Mouse (Mus musculus): Measurements from ENCODE around the gene Ms4a3. TPM values are rescaled to one million over a fixed set of nuclear protein-coding genes. Genes with fewer than 3 reads are reported as not detected.

Gene Ms4a3
- not detected in 2 replicates for polyA plus RNA-seq (2015; fragmentation: Nextera tagmentation; extraction: Ambion mirVana)

DNA sequence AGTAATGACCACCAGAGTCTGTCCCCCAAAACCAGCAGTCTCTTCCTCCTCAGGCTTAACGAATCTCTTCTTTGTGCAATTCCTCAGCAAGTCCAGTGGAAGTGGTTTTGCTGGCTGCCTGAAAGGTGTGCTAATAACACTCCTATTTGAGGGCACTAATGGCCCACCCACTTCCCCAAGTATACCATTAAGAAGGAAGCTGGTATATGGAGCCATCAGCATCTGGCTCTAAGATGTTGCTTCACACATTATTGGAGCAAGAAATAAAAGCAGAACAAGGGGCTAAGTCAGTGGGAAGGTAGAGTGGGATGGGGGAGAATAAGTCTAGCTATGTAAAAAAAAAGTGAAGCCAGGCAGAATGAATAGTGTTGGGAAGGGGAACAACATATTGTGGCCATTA lies at the start of gene Ms4a3:
TSS of gene Ms4a3 (minus strand) at position 120 of the 400 bp plus-strand sequence.
- Histone ChIP-seq H3K4me3 (no peak within 1 kb of the TSS), H3K27me3 (no peaks in the 10 kb centered on the region), H3K27ac (replicated peaks) (no peak within 1 kb of the TSS), H3K4me2 (no peak within 1 kb of the TSS), H3K9ac (no peak within 1 kb of the TSS), H3K9me3 (no peaks in the 10 kb centered on the region), H3K4me1 (replicated peaks) (no peaks in the 10 kb centered on the region), H3K36me3 (no peaks in the 10 kb centered on the region)
- WGBS, result 69% methylated on average over 1 of the region's 1 CpGs
- no peak for ATAC-seq (ENCODE audit: low FRiP score, low read depth)

DNA sequence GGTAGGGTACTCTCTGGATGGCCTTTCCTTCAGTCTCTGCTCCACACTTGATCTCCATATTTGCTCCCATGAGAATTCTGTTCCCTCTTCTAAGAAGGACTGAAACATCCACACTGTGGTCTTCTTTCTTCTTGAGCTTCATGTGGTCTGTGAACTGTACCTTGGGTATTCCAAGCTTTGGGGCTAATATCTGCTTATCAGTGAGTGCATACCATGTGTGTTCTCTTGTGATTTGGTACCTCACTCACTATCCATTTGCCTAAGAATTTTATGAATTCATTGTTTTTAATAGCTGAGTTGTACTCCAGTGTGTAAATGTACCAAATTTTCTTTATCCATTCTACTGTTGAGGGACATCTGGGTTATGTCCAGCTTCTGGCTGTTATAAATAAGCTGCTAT lies 20.9 kb upstream of the Ms4a3 start:
- Histone ChIP-seq H3K27ac (replicated peaks) (no peak overlapping the region), H3K27me3 (no peaks in the 10 kb centered on the region), H3K4me3 (no peak overlapping the region), H3K36me3 (no peaks in the 10 kb centered on the region), H3K9ac (no peak overlapping the region), H3K4me1 (replicated peaks) (no peaks in the 10 kb centered on the region), H3K9me3 (no peaks in the 10 kb centered on the region), H3K4me2 (no peak overlapping the region)
- ATAC-seq (ENCODE audit: low FRiP score, low read depth), result no peak

DNA sequence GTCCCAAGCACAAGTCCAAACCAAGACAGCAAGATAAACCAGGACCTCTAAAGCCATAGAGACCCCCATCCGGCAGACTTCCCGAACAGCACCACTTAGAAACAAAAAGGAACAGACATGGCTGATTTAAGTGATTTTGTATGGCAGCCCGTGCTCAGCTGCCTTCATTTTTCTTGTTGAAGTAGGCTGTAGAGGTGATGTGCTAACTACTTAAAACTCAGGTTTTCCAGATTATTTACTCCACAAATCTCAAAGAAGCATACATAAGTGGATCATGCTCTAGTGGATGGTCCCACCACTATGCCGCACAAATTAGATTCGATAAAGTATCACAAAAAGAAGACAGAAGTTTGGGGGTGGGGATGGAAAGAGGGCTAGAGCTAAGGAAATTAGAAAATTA lies 19.8 kb upstream of the Ms4a3 start, which contains the start of gene Oosp2:
TSS of gene Oosp2 (minus strand) at position 101 of the 400 bp plus-strand sequence.
- no peak for ATAC-seq (ENCODE audit: low FRiP score, low read depth)

DNA sequence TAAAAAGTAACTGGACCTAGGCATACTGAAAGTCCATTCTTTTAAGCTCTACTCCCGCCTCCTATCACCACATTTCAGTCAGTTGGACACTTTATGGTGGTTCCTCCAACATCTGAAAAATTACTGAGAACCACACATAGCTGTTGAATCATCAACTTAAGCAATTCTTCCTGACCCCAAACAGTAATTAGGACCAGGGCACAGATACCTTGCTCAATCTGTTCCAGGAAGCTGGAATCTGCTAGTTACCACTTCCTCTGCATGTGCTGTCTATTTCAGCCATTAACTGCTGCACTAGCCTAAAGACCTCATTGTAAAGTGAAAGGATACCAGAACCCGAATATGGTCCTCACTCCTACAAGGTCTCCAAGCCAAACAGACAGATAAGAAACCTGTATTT lies 18.5 kb upstream of the Ms4a3 start:
- Histone ChIP-seq H3K9me3 (no peaks in the 10 kb centered on the region), H3K4me2 (no peak overlapping the region), H3K36me3 (no peaks in the 10 kb centered on the region), H3K4me1 (replicated peaks) (no peaks in the 10 kb centered on the region), H3K4me3 (no peak overlapping the region), H3K27ac (replicated peaks) (no peak overlapping the region), H3K9ac (no peak overlapping the region), H3K27me3 (no peaks in the 10 kb centered on the region)
- no peak for ATAC-seq (ENCODE audit: low FRiP score, low read depth)
- 76% methylated on average over 2 of the region's 2 CpGs for WGBS

More for the DNA sequence above, 19.8 kb upstream of the Ms4a3 start, which contains the start of gene Oosp2:
- Histone ChIP-seq H3K4me2 (no peak within 1 kb of the TSS), H3K36me3 (no peaks in the 10 kb centered on the region), H3K27ac (replicated peaks) (no peak within 1 kb of the TSS), H3K9ac (no peak within 1 kb of the TSS), H3K27me3 (no peaks in the 10 kb centered on the region), H3K9me3 (no peaks in the 10 kb centered on the region), H3K4me1 (replicated peaks) (no peaks in the 10 kb centered on the region), H3K4me3 (no peak within 1 kb of the TSS)
- 90% methylated on average over 5 of the region's 5 CpGs for WGBS

GRCm38 (mm10) chr19:11649564-11649963 lies 8.9 kb upstream of the Ms4a3 start:
- ATAC-seq (ENCODE audit: low FRiP score, low read depth), result no peak
- Histone ChIP-seq H3K4me2 (no peak overlapping the region), H3K4me3 (no peak overlapping the region), H3K27me3 (no peaks in the 10 kb centered on the region), H3K9me3 (no peaks in the 10 kb centered on the region), H3K4me1 (replicated peaks) (no peaks in the 10 kb centered on the region), H3K27ac (replicated peaks) (no peak overlapping the region), H3K36me3 (no peaks in the 10 kb centered on the region), H3K9ac (no peak overlapping the region)
- 81% methylated on average over 4 of the region's 4 CpGs for WGBS

- 88% methylated on average over 3 of the region's 3 CpGs for WGBS
- no peak overlapping the region for H3K9ac ChIP-seq
- H3K4me2 ChIP-seq, result no peak overlapping the region
- H3K4me3 ChIP-seq, result no peak overlapping the region
- no peaks in the 10 kb centered on the region for H3K4me1 ChIP-seq (replicated peaks)
- no peaks in the 10 kb centered on the region for H3K9me3 ChIP-seq
- ATAC-seq (ENCODE audit: low FRiP score, low read depth), result no peak
- H3K27ac ChIP-seq (replicated peaks), result no peak overlapping the region
- no peaks in the 10 kb centered on the region for H3K36me3 ChIP-seq
- no peaks in the 10 kb centered on the region for H3K27me3 ChIP-seq
Measured at GRCm38 (mm10) chr19:11646166-11646565, 5.5 kb upstream of the Ms4a3 start.

DNA sequence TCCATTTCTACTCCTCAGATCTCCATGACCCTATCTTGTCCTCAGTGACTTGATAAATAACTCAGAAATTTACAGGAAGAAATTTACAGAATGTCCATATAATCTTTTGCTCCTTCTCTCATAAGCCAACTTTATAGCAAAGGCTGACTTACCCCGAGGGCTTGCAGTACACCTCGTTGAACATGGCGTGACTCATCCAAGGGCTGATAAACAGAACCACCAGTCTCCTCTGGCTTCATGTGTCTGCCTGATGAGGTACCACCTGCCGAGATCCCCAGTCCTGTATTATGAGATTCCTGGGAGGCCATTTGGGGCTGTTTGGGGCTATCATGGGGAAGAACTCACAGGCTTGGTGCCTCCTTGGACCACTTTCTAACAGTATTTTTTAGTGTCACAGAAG lies 1.6 kb downstream of the Ms4a3 start:
- H3K36me3 ChIP-seq, result no peaks in the 10 kb centered on the region
- H3K27ac ChIP-seq (replicated peaks), result no peak overlapping the region
- H3K4me2 ChIP-seq, result no peak overlapping the region
- no peak overlapping the region for H3K4me3 ChIP-seq
- no peaks in the 10 kb centered on the region for H3K27me3 ChIP-seq
- no peaks in the 10 kb centered on the region for H3K4me1 ChIP-seq (replicated peaks)
- WGBS, result 80% methylated on average over 4 of the region's 4 CpGs
- no peaks in the 10 kb centered on the region for H3K9me3 ChIP-seq
- no peak for ATAC-seq (ENCODE audit: low FRiP score, low read depth)
- no peak overlapping the region for H3K9ac ChIP-seq

GRCm38 (mm10) chr19:11635572-11635971 lies 5.1 kb downstream of the Ms4a3 start:
- WGBS, result 87% methylated on average over 5 of the region's 5 CpGs
- Histone ChIP-seq H3K27ac (replicated peaks) (no peak overlapping the region), H3K4me3 (no peak overlapping the region), H3K9ac (no peak overlapping the region), H3K9me3 (no peaks in the 10 kb centered on the region), H3K4me1 (replicated peaks) (no peaks in the 10 kb centered on the region), H3K27me3 (no peaks in the 10 kb centered on the region), H3K4me2 (no peak overlapping the region), H3K36me3 (no peaks in the 10 kb centered on the region)
- no peak for ATAC-seq (ENCODE audit: low FRiP score, low read depth)

DNA sequence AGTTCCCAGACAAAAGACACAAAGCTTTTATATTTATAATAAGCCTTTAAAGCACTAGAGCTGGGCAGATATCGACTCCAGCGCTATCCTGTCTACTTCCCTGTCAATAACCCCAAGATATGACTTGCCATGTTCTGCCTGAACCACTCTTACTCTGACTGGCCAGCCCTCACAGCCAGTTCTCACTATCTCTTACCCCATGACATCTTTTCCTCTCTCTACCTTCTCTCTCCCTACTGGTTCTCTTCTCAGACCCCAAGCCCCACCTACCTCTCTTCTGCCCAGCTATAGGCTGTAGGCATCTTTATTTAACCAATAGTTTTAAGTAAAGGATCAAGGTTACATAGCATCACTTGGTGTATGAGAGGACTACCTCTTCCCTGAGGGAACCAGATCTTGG lies 6.3 kb downstream of the Ms4a3 start:
- Histone ChIP-seq H3K9me3 (no peaks in the 10 kb centered on the region), H3K36me3 (no peaks in the 10 kb centered on the region), H3K4me3 (no peak overlapping the region), H3K9ac (no peak overlapping the region), H3K27ac (replicated peaks) (no peak overlapping the region), H3K4me2 (no peak overlapping the region), H3K4me1 (replicated peaks) (no peaks in the 10 kb centered on the region), H3K27me3 (no peaks in the 10 kb centered on the region)
- WGBS, result 69% methylated on average over 2 of the region's 2 CpGs
- ATAC-seq (ENCODE audit: low FRiP score, low read depth), result no peak

GRCm38 (mm10) chr19:11633732-11634131 lies 6.9 kb downstream of the Ms4a3 start:
- Histone ChIP-seq H3K27me3 (no peaks in the 10 kb centered on the region), H3K27ac (replicated peaks) (no peak overlapping the region), H3K4me1 (replicated peaks) (no peaks in the 10 kb centered on the region), H3K9me3 (no peaks in the 10 kb centered on the region), H3K4me2 (no peak overlapping the region), H3K36me3 (no peaks in the 10 kb centered on the region), H3K4me3 (no peak overlapping the region), H3K9ac (no peak overlapping the region)
- ATAC-seq (ENCODE audit: low FRiP score, low read depth), result no peak
- 95% methylated on average over 1 of the region's 1 CpGs for WGBS

DNA sequence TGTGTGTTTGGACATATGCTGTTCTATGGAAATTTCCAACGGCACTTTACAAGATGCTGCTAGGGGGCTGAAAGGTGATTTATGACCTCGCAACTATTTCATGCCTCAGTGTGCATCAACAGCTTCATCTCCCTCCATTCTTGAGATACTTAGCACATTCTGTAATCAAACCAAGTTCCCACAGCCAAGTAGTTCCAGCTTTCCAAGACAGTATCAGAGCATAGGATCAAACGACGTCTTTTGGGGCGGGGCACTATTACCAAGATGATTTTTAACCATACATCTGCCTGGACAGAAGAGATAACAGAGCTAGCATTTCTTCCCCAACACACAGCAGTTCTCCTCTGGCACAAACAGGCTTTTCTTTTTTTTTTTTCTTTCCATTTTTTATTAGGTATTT lies 15.4 kb downstream of the Ms4a3 start:
- no peak overlapping the region for H3K9ac ChIP-seq
- H3K36me3 ChIP-seq, result no peaks in the 10 kb centered on the region
- H3K27me3 ChIP-seq, result no peaks in the 10 kb centered on the region
- H3K4me2 ChIP-seq, result no peak overlapping the region
- no peak overlapping the region for H3K27ac ChIP-seq (replicated peaks)
- ATAC-seq (ENCODE audit: low FRiP score, low read depth), result no peak
- H3K4me1 ChIP-seq (replicated peaks), result no peaks in the 10 kb centered on the region
- 73% methylated on average over 5 of the region's 5 CpGs for WGBS
- H3K9me3 ChIP-seq, result no peaks in the 10 kb centered on the region
- no peak overlapping the region for H3K4me3 ChIP-seq

- Histone ChIP-seq H3K27me3 (no peaks in the 10 kb centered on the region), H3K4me1 (replicated peaks) (no peaks in the 10 kb centered on the region), H3K4me3 (no peak overlapping the region), H3K27ac (replicated peaks) (no peak overlapping the region), H3K36me3 (no peaks in the 10 kb centered on the region), H3K4me2 (no peak overlapping the region), H3K9me3 (no peaks in the 10 kb centered on the region), H3K9ac (no peak overlapping the region)
- no peak for ATAC-seq (ENCODE audit: low FRiP score, low read depth)
Measured at GRCm38 (mm10) chr19:11624800-11625199, 15.9 kb downstream of the Ms4a3 start.

DNA sequence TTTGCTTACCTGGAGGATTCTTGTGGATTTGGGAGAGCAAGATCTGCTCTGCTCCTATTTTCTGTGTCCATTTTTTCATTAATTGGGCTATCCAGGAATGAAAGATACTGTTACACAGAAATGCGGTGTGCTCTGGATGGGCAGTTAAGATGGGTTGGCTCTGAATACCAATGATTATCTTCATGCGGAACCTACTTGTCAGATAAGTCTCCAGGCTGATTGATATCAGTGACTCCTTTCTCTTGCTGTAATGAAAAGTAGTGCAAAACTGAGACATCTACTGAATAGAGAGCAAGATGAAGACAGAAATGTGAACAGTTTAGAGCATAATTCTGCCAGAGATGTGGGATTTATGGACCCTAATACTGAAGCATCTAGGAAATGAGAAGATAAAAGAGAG lies 17.1 kb downstream of the Ms4a3 start, which contains the start of gene Ms4a2:
TSS of gene Ms4a2 (minus strand) at position 169 of the 400 bp plus-strand sequence.
- H3K36me3 ChIP-seq, result no peaks in the 10 kb centered on the region
- H3K4me1 ChIP-seq (replicated peaks), result no peaks in the 10 kb centered on the region
- 87% methylated on average over 2 of the region's 2 CpGs for WGBS
- no peak within 1 kb of the TSS for H3K9ac ChIP-seq
- no peak within 1 kb of the TSS for H3K27ac ChIP-seq (replicated peaks)
- no peak within 1 kb of the TSS for H3K4me3 ChIP-seq
- H3K9me3 ChIP-seq, result no peaks in the 10 kb centered on the region
- H3K4me2 ChIP-seq, result no peak within 1 kb of the TSS
- H3K27me3 ChIP-seq, result no peaks in the 10 kb centered on the region
- no peak for ATAC-seq (ENCODE audit: low FRiP score, low read depth)
